Mouse (Mus musculus) CD4-positive, CD25-positive, alpha-beta regulatory T cell, adult 4 months (primary cell): ENCODE data around the gene Kif2c. TPM values are rescaled to one million over a fixed set of nuclear protein-coding genes. Genes with fewer than 3 reads are reported as not detected.

Experiments
- ATAC-seq: one replicate; pipeline ENCODE4 v1.8.0; 2017
- polyA plus RNA-seq, 2 experiments: library from polyadenylated mRNA; unstranded; fragments of 100-300 nt; shearing (Covaris generic); gene quantifications; one replicate each; pipeline ENCODE4 v1.2.1; 2017

Gene Kif2c
- polyA plus RNA-seq, 2 experiments from 2014 or later: 2.8 to 8.7 TPM

- ATAC-seq: peak; percentile 91
Observed at GRCm38 (mm10) chr4:117133817-117134600, 48.4 kb downstream of the Kif2c start, which contains the start of gene Plk3. TSS of gene Plk3 (minus strand) at chr4:117133963.

GRCm38 (mm10) chr4:117133366-117133796 lies 49.1 kb downstream of the Kif2c start:
- peak; percentile 10 for ATAC-seq

- ATAC-seq: no peak
Observed at GRCm38 (mm10) chr4:117132794-117133143, 49.7 kb downstream of the Kif2c start.

GRCm38 (mm10) chr4:117131890-117132793 lies 50.3 kb downstream of the Kif2c start:
- no peak for ATAC-seq

- no peak for ATAC-seq
Observed at GRCm38 (mm10) chr4:117131198-117131597, 51.2 kb downstream of the Kif2c start.

GRCm38 (mm10) chr4:117130790-117131189 lies 51.6 kb downstream of the Kif2c start:
- no peak for ATAC-seq

GRCm38 (mm10) chr4:117127991-117128686 lies 54.3 kb downstream of the Kif2c start:
- no peak for ATAC-seq

- no peak for ATAC-seq
Observed at GRCm38 (mm10) chr4:117126675-117127290, 55.7 kb downstream of the Kif2c start, which contains the start of gene Tctex1d4. TSS of gene Tctex1d4 (plus strand) at chr4:117126794.

GRCm38 (mm10) chr4:117125910-117126674 lies 56.3 kb downstream of the Kif2c start:
- peak; percentile 62 for ATAC-seq

GRCm38 (mm10) chr4:117125348-117125909 lies 57.0 kb downstream of the Kif2c start, which contains the start of gene Btbd19:
TSS of gene Btbd19 (minus strand) at chr4:117125725.
- ATAC-seq: no peak

- ATAC-seq: peak; percentile 73
Observed at GRCm38 (mm10) chr4:117124518-117125347, 57.7 kb downstream of the Kif2c start.

- ATAC-seq: no peak
Observed at GRCm38 (mm10) chr4:117124218-117124517, 58.3 kb downstream of the Kif2c start.

GRCm38 (mm10) chr4:117123546-117124217 lies 58.8 kb downstream of the Kif2c start:
- ATAC-seq: peak; percentile 0

GRCm38 (mm10) chr4:117122209-117122608 lies 60.2 kb downstream of the Kif2c start:
- ATAC-seq: no peak

GRCm38 (mm10) chr4:117120445-117121414 lies 61.7 kb downstream of the Kif2c start:
- ATAC-seq: peak; percentile 64

- ATAC-seq: no peak
Observed at GRCm38 (mm10) chr4:117120052-117120444, 62.4 kb downstream of the Kif2c start.

GRCm38 (mm10) chr4:117119636-117120035 lies 62.8 kb downstream of the Kif2c start:
- no peak for ATAC-seq

- ATAC-seq: no peak
Observed at GRCm38 (mm10) chr4:117117931-117118330, 64.5 kb downstream of the Kif2c start.
